Mouse (Mus musculus): ENCODE results near the gene Gm28035. TPM values are rescaled to one million over a fixed set of nuclear protein-coding genes. Genes with fewer than 3 reads are reported as not detected.

The Gm28035 gene
- total and polyA plus RNA-seq, 2 experiments from 2014 or later, result 0.12 to 13.9 TPM

GRCm38 (mm10) chr2:30267466-30267865 lies 27.1 kb downstream of the Gm28035 start:
- H3K27me3 ChIP-seq (ENCODE audit: control insufficient read depth, insufficient read depth, low read length), result no peaks in the 10 kb centered on the region
- H3K36me3 ChIP-seq (replicated peaks; ENCODE audit: control insufficient read depth, insufficient read depth, low read length), result peaks cover 17% of the 10 kb centered on the region
- H3K4me3 ChIP-seq (ENCODE audit: low read depth, low read length), result no peak overlapping the region
- H3K4me1 ChIP-seq (ENCODE audit: control insufficient read depth, insufficient read depth), result peaks cover 50% of the 10 kb centered on the region
- WGBS, result 87% methylated on average over 2 of the region's 2 CpGs
- ATAC-seq (ENCODE audit: insufficient read depth, low read depth) (no peak), DNase-seq (ENCODE audit: low spot score) (no peak)
- TF ChIP-seq EP300 (IDR thresholded peaks at IDR 0.05; ENCODE audit: low read depth) (no peak), CTCF (IDR thresholded peaks at IDR 0.05; ENCODE audit: low read depth) (no peak)
- H3K4me2 ChIP-seq (ENCODE audit: low read depth, low read length), result no peak overlapping the region
- H3K27ac ChIP-seq (ENCODE audit: low read depth), result no peak overlapping the region
- no peaks in the 10 kb centered on the region for H3K9me3 ChIP-seq (replicated peaks; ENCODE audit: control insufficient read depth, low read length)
- no peak overlapping the region for H3K9ac ChIP-seq (replicated peaks; ENCODE audit: low read depth, low read length)

- H3K9ac ChIP-seq (replicated peaks; ENCODE audit: low read depth, low read length), result no peak overlapping the region
- no peak overlapping the region for H3K4me2 ChIP-seq (ENCODE audit: low read depth, low read length)
- H3K27me3 ChIP-seq (ENCODE audit: control insufficient read depth, insufficient read depth, low read length), result no peaks in the 10 kb centered on the region
- TF ChIP-seq EP300 (IDR thresholded peaks at IDR 0.05; ENCODE audit: low read depth) (no peak), CTCF (IDR thresholded peaks at IDR 0.05; ENCODE audit: low read depth) (no peak)
- no peak for DNase-seq (ENCODE audit: low spot score)
- H3K4me3 ChIP-seq (ENCODE audit: low read depth, low read length), result no peak overlapping the region
- peaks cover 44% of the 10 kb centered on the region for H3K4me1 ChIP-seq (ENCODE audit: control insufficient read depth, insufficient read depth)
- H3K9me3 ChIP-seq (replicated peaks; ENCODE audit: control insufficient read depth, low read length), result no peaks in the 10 kb centered on the region
- WGBS, result 45% methylated on average over 4 of the region's 4 CpGs
- H3K27ac ChIP-seq (ENCODE audit: low read depth), result no peak overlapping the region
- H3K36me3 ChIP-seq (replicated peaks; ENCODE audit: control insufficient read depth, insufficient read depth, low read length), result peaks cover 13% of the 10 kb centered on the region
- ATAC-seq (ENCODE audit: insufficient read depth, low read depth), result no peak
Observed at GRCm38 (mm10) chr2:30268371-30268770, 28.0 kb downstream of the Gm28035 start.

GRCm38 (mm10) chr2:30269241-30269990 lies 29.0 kb downstream of the Gm28035 start:
- H3K9ac ChIP-seq (replicated peaks; ENCODE audit: low read depth, low read length), result no peak overlapping the region
- H3K36me3 ChIP-seq (replicated peaks; ENCODE audit: control insufficient read depth, insufficient read depth, low read length), result 0 out of 2 replicates have a peak, but pooled peaks cover 3% of the 10 kb centered on the region
- 82% methylated on average over 17 of the region's 17 CpGs for WGBS
- ATAC-seq (ENCODE audit: insufficient read depth, low read depth) (no peak), DNase-seq (ENCODE audit: low spot score) (no peak)
- no peak overlapping the region for H3K4me2 ChIP-seq (ENCODE audit: low read depth, low read length)
- no peaks in the 10 kb centered on the region for H3K27me3 ChIP-seq (ENCODE audit: control insufficient read depth, insufficient read depth, low read length)
- H3K4me3 ChIP-seq (ENCODE audit: low read depth, low read length), result no peak overlapping the region
- H3K9me3 ChIP-seq (replicated peaks; ENCODE audit: control insufficient read depth, low read length), result no peaks in the 10 kb centered on the region
- TF ChIP-seq CTCF (IDR thresholded peaks at IDR 0.05; ENCODE audit: low read depth) (no peak), EP300 (IDR thresholded peaks at IDR 0.05; ENCODE audit: low read depth) (no peak)
- peaks cover 35% of the 10 kb centered on the region for H3K4me1 ChIP-seq (ENCODE audit: control insufficient read depth, insufficient read depth)
- H3K27ac ChIP-seq (ENCODE audit: low read depth), result peak overlapping the region; percentile 64

GRCm38 (mm10) chr2:30270134-30270533 lies 29.8 kb downstream of the Gm28035 start:
- H3K4me1 ChIP-seq (ENCODE audit: control insufficient read depth, insufficient read depth), result peaks cover 28% of the 10 kb centered on the region
- no peak overlapping the region for H3K4me2 ChIP-seq (ENCODE audit: low read depth, low read length)
- no peaks in the 10 kb centered on the region for H3K27me3 ChIP-seq (ENCODE audit: control insufficient read depth, insufficient read depth, low read length)
- H3K4me3 ChIP-seq (ENCODE audit: low read depth, low read length), result no peak overlapping the region
- ATAC-seq (ENCODE audit: insufficient read depth, low read depth) (peak; percentile 67), DNase-seq (ENCODE audit: low spot score) (peak; percentile 95)
- 8% methylated on average over 1 of the region's 1 CpGs for WGBS
- no peaks in the 10 kb centered on the region; the same call in 1 of the 2 replicates for H3K36me3 ChIP-seq (replicated peaks; ENCODE audit: control insufficient read depth, insufficient read depth, low read length)
- no peak overlapping the region for H3K9ac ChIP-seq (replicated peaks; ENCODE audit: low read depth, low read length)
- peak overlapping the region; percentile 64 for H3K27ac ChIP-seq (ENCODE audit: low read depth)
- no peak; the same call in 1 of the 2 replicates for TF ChIP-seq EP300 (IDR thresholded peaks at IDR 0.05; ENCODE audit: low read depth)
- peak; percentile 95 for TF ChIP-seq CTCF (IDR thresholded peaks at IDR 0.05; ENCODE audit: low read depth)
- H3K9me3 ChIP-seq (replicated peaks; ENCODE audit: control insufficient read depth, low read length), result no peaks in the 10 kb centered on the region

- TF ChIP-seq CTCF (IDR thresholded peaks at IDR 0.05; ENCODE audit: low read depth) (no peak), EP300 (IDR thresholded peaks at IDR 0.05; ENCODE audit: low read depth) (no peak)
- Histone ChIP-seq H3K4me3 (ENCODE audit: low read depth, low read length) (no peak within 1 kb of the TSS), H3K4me2 (ENCODE audit: low read depth, low read length) (no peak within 1 kb of the TSS), H3K36me3 (replicated peaks; ENCODE audit: control insufficient read depth, insufficient read depth, low read length) (peaks cover 11% of the 10 kb centered on the region; the same call in 1 of the 2 replicates), H3K27me3 (ENCODE audit: control insufficient read depth, insufficient read depth, low read length) (no peaks in the 10 kb centered on the region), H3K4me1 (ENCODE audit: control insufficient read depth, insufficient read depth) (peaks cover 9% of the 10 kb centered on the region; the same call in 1 of the 2 replicates), H3K9me3 (replicated peaks; ENCODE audit: control insufficient read depth, low read length) (no peaks in the 10 kb centered on the region), H3K9ac (replicated peaks; ENCODE audit: low read depth, low read length) (no peak within 1 kb of the TSS), H3K27ac (ENCODE audit: low read depth) (no peak within 1 kb of the TSS)
- no peak for ATAC-seq (ENCODE audit: insufficient read depth, low read depth)
- 91% methylated on average over 11 of the region's 11 CpGs for WGBS
- no peak for DNase-seq (ENCODE audit: low spot score)
Observed at GRCm38 (mm10) chr2:30280743-30281142, 40.4 kb downstream of the Gm28035 start, which contains the start of gene Gm28038. TSS of gene Gm28038 (plus strand) at chr2:30281043.

Data from heart, postnatal 0 days (tissue).